8 mouse cellular contexts compared by ENCODE assay signal in the genomic region with DNA sequence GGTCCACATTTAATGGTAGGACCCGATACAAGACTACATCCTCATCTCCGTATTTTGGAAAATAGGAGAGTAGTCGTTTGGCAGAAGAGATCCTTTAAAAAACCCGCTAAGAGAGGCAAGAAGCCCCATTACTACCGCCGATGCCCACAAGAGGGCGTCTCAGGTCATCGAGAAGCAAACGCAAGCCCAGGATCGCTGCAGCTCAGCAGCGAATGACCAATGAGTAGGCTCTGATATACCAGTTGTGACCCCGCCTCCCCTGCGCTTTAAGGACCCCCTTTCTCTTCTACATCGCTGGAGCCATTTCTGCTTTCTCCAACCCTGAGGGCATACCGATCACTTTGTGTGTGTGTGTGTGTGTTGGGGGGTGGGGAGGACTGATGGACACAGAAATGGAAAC.
DNase-seq lines count a peak whose midpoint lies in the region; ATAC-seq and TF ChIP-seq lines count a peak whose summit lies in the region.

No protein-coding gene starts in this region.

- no peak for TF ChIP-seq POLR2A in bone marrow, adult 2 months (IDR thresholded peaks at IDR 0.05; ENCODE audit: borderline replicate concordance, control insufficient read depth, low read depth, low read length)

- no peaks in the 10 kb centered on the region; the same call in 1 of the 2 replicates for H3K27me3 ChIP-seq in embryonic facial prominence, embryonic 14.5 days (replicated peaks; ENCODE audit: control insufficient read depth, insufficient read depth, low read length)
- H3K27me3 ChIP-seq in heart, embryonic 11.5 days (ENCODE audit: control insufficient read depth, insufficient read depth, low read length): peaks cover 22% of the 10 kb centered on the region; the same call in 1 of the 2 replicates
- no peaks in the 10 kb centered on the region; the same call in 1 of the 2 replicates for H3K27me3 ChIP-seq in kidney, embryonic 15.5 days
- peaks cover 27% of the 10 kb centered on the region for H3K27me3 ChIP-seq in limb, embryonic 15.5 days

- TF ChIP-seq CTCF in bone marrow, adult 2 months (IDR thresholded peaks at IDR 0.05; ENCODE audit: control insufficient read depth, insufficient read depth, low read length): peak; percentile 79

- WGBS in bone marrow, adult 2 months: 1% methylated on average over 15 of the region's 15 CpGs
- WGBS in embryonic facial prominence, embryonic 14.5 days: 1% methylated on average over 15 of the region's 15 CpGs
- WGBS in heart, embryonic 11.5 days (ENCODE audit: insufficient replicate concordance): 1% methylated on average over 15 of the region's 15 CpGs
- WGBS in kidney, embryonic 15.5 days: 1% methylated on average over 15 of the region's 15 CpGs
- 1% methylated on average over 15 of the region's 15 CpGs for WGBS in limb, embryonic 15.5 days

- no peak overlapping the region for H3K27ac ChIP-seq in bone marrow, adult 2 months (ENCODE audit: control insufficient read depth, insufficient read depth, low read depth, low read length, poor library complexity)
- H3K27ac ChIP-seq in embryonic facial prominence, embryonic 14.5 days (replicated peaks; ENCODE audit: low read depth, low read length): no peak overlapping the region
- H3K27ac ChIP-seq in heart, embryonic 11.5 days (ENCODE audit: low read depth, low read length): no peak overlapping the region
- no peak overlapping the region for H3K27ac ChIP-seq in kidney, embryonic 15.5 days
- no peak overlapping the region for H3K27ac ChIP-seq in limb, embryonic 15.5 days

- no peaks in the 10 kb centered on the region; the same call in 1 of the 2 replicates for H3K4me1 ChIP-seq in bone marrow, adult 2 months (ENCODE audit: control insufficient read depth, insufficient read depth, low read length)
- H3K4me1 ChIP-seq in embryonic facial prominence, embryonic 14.5 days (ENCODE audit: control insufficient read depth, insufficient read depth, low read length): peaks cover 5% of the 10 kb centered on the region; the same call in 1 of the 2 replicates
- H3K4me1 ChIP-seq in heart, embryonic 11.5 days (ENCODE audit: control insufficient read depth, insufficient read depth, low read length): no peaks in the 10 kb centered on the region
- peaks cover 10% of the 10 kb centered on the region for H3K4me1 ChIP-seq in kidney, embryonic 15.5 days
- peaks cover 10% of the 10 kb centered on the region; the same call in 1 of the 2 replicates for H3K4me1 ChIP-seq in limb, embryonic 15.5 days

- no peaks in the 10 kb centered on the region for H3K9me3 ChIP-seq in embryonic facial prominence, embryonic 14.5 days (ENCODE audit: control insufficient read depth, low read length)
- H3K9me3 ChIP-seq in heart, embryonic 11.5 days (replicated peaks; ENCODE audit: control insufficient read depth, low read length): no peaks in the 10 kb centered on the region
- H3K9me3 ChIP-seq in kidney, embryonic 15.5 days (replicated peaks): no peaks in the 10 kb centered on the region
- no peaks in the 10 kb centered on the region for H3K9me3 ChIP-seq in limb, embryonic 15.5 days

- H3K36me3 ChIP-seq in embryonic facial prominence, embryonic 14.5 days (ENCODE audit: control insufficient read depth, insufficient read depth, low read length): no peaks in the 10 kb centered on the region
- no peaks in the 10 kb centered on the region for H3K36me3 ChIP-seq in heart, embryonic 11.5 days (ENCODE audit: control insufficient read depth, insufficient read depth, low read length)
- H3K36me3 ChIP-seq in kidney, embryonic 15.5 days: no peaks in the 10 kb centered on the region
- H3K36me3 ChIP-seq in limb, embryonic 15.5 days: no peaks in the 10 kb centered on the region

- H3K9ac ChIP-seq in embryonic facial prominence, embryonic 14.5 days (ENCODE audit: low read depth, low read length): peak overlapping the region; percentile 49; the same call in 1 of the 2 replicates
- 0 out of 2 replicates have a peak overlapping the region, but pooled peaks have one; percentile 3 for H3K9ac ChIP-seq in heart, embryonic 11.5 days (ENCODE audit: low read depth, low read length)
- 0 out of 2 replicates have a peak overlapping the region, but pooled peaks have one; percentile 14 for H3K9ac ChIP-seq in kidney, embryonic 15.5 days
- H3K9ac ChIP-seq in limb, embryonic 15.5 days: no peak overlapping the region

- peak; percentile 92 for ATAC-seq in embryonic facial prominence, embryonic 14.5 days (ENCODE audit: low read depth)
- no peak; the same call in 1 of the 2 replicates for ATAC-seq in heart, embryonic 11.5 days (replicated peaks; ENCODE audit: insufficient number of reproducible peaks, low FRiP score, low TSS enrichment)
- ATAC-seq in kidney, embryonic 15.5 days (replicated peaks; ENCODE audit: low FRiP score): peak; percentile 75
- peak; percentile 64; the same call in 1 of the 2 replicates for ATAC-seq in limb, embryonic 15.5 days (ENCODE audit: insufficient number of reproducible peaks, low FRiP score, low TSS enrichment, low read depth)

- H3K4me2 ChIP-seq in embryonic facial prominence, embryonic 14.5 days (ENCODE audit: low read depth, low read length): peak overlapping the region; percentile 72
- peak overlapping the region; percentile 70 for H3K4me2 ChIP-seq in heart, embryonic 11.5 days
- peak overlapping the region; percentile 72 for H3K4me2 ChIP-seq in kidney, embryonic 15.5 days
- H3K4me2 ChIP-seq in limb, embryonic 15.5 days: peak overlapping the region; percentile 69

- DNase-seq in A20 (ENCODE audit: low read depth, low spot score): peak; percentile 82
- peak; percentile 96 for DNase-seq in embryonic facial prominence, embryonic 14.5 days (ENCODE audit: low spot score)
- DNase-seq in monocyte, adult 2 months (ENCODE audit: low read depth in 1 of 2, low spot score in 2 of 2): peak; percentile 26 to 69
- peak; percentile 66 to 79 for DNase-seq in spleen, postnatal 14 days (ENCODE audit: low spot score in 2 of 2)

- peak overlapping the region; percentile 16 for H3K4me3 ChIP-seq in bone marrow, adult 2 months (replicated peaks; ENCODE audit: control insufficient read depth, low read depth, low read length)
- peak overlapping the region; percentile 42 for H3K4me3 ChIP-seq in embryonic facial prominence, embryonic 14.5 days (ENCODE audit: low read depth, low read length)
- peak overlapping the region; percentile 40 for H3K4me3 ChIP-seq in heart, embryonic 11.5 days (ENCODE audit: low read depth, low read length)
- peak overlapping the region; percentile 45 for H3K4me3 ChIP-seq in kidney, embryonic 15.5 days (replicated peaks)
- peak overlapping the region; percentile 41 for H3K4me3 ChIP-seq in limb, embryonic 15.5 days
